Mouse (Mus musculus) inflammation-experienced regulatory T-cells, adult 6 months (primary cell): Measurements from ENCODE around the gene Mrps6. TPM values are rescaled to one million over a fixed set of nuclear protein-coding genes. Genes with fewer than 3 reads are reported as not detected.
"Not testable (repeated sequence)": the region's sequence is repeated elsewhere in the genome, so short reads cannot be mapped to it uniquely, and the experiment has no call there.

ENCODE experiments used
- ATAC-seq: one replicate; pipeline ENCODE4 v1.8.0; 2017
- polyA plus RNA-seq, 3 experiments: library from polyadenylated mRNA; unstranded; fragments of 100-300 nt; shearing (Covaris generic); gene quantifications; one replicate each; pipeline ENCODE4 v1.2.1; 2017

The Mrps6 gene
- polyA plus RNA-seq, 3 experiments from 2014 or later, result 60.2 to 63.4 (median 62.3) TPM

DNA sequence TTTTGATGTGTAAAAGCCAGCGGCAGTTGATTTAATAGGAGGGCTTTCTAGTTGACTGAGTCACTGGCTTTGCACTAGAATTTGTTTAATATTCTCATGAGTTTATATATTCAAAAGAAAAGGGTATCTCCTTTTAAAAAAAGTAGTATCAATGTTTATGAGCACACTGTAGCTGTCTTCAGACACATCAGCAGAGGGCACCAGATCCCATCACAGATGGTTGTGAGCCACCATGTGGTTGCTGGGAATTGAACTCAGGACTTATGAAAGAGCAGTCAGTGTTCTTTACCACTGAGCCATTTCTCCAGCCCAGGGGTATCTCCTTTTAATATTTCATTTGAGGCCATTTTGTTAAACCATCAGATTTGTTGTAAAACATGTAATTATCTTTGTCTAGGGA lies 4.8 kb downstream of the Mrps6 start:
- no peak for ATAC-seq

GRCm38 (mm10) chr16:92064801-92065200 lies 6.7 kb downstream of the Mrps6 start:
- no peak for ATAC-seq

DNA sequence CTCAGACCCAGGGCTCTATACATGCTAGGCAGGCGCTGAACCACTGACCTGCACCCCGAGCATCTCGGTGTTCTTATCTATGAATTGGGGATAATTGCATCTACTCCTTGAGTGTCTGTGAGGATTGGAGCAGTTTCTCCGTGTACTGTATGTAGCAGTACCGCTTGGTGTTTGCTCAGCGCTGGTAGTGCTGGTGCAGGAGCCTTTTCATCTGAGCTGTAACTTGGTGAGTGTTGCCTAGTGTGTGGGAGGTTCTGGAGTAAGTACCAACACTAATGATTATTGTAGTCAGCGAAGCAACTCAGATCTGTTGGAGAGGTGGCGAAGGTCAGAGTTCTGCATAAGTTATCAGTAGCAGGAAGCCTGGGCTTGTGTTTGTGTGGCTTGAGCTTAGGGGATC lies 12.3 kb downstream of the Mrps6 start:
- ATAC-seq, result no peak

DNA sequence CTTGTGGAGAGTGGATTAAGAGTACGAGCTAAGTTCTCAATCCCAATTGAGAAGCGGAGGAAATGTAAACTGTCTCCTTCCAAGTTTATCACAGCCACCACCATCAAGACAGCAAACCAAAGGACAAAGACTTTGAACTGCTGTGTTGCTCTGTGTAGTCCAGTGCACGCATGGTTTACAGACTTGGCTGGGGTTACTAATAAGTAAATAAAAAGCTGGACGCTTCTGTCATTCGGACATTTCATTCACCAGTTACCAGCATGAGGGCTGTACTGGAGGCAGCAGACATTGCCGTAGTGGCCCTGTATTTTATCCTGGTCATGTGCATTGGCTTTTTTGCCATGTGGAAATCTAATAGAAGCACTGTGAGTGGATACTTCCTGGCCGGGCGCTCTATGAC lies 18.7 kb downstream of the Mrps6 start:
- ATAC-seq, result no peak

DNA sequence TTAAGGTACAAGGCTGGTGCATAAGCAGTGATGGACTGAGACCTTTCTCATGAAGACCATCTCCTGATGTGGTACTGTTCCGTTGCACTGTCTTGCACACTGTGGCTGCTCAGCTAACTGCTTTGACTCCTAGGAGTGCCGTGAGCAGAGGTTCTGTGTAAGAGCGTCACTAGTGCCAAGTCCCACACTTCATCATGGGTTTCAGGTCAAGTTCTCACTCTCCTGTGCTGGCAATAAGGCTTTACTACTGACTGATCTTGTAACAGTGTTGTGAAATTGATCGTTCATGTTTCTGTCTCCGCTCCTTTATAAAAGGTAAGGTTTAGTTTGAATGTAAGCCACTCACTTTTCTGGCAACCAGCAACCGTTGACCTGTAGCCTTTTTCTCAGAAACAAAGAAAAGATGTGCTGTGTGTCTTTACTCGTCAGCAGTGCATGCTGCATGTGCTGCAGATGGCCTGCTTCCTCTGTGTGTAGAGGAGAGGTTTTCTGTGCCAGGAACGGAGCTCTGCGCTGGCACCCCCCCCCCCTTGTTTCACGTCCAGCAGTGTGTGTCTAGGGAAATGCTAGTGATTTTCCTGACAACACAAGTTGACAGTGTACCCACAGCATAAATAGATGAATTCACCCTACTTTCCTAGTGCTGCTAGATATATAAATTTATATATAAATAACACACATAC lies 25.8 kb downstream of the Mrps6 start:
- ATAC-seq, result no peak

DNA sequence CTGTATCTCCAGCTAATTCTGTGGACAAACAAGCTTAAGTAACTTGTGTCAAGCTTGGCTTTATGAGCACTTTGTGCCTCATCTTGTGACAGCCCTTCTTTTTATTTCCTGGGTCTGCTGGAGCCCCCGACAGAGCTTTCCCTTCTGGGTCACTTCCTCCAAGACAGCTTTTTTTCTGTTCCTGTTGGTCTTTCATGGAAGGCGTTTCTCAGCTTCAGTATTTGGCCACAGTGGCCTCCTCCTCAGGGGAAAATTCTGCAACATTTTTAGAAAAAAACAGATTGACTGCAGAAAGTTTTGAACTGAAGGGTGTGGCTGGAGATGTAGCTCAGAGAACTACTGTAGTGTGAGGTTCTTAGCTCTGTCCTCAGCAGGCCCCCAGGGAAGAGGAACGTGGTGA lies 31.2 kb downstream of the Mrps6 start:
- no peak for ATAC-seq

- no peak for ATAC-seq
Measured at GRCm38 (mm10) chr16:92091876-92092275, 33.8 kb downstream of the Mrps6 start.

DNA sequence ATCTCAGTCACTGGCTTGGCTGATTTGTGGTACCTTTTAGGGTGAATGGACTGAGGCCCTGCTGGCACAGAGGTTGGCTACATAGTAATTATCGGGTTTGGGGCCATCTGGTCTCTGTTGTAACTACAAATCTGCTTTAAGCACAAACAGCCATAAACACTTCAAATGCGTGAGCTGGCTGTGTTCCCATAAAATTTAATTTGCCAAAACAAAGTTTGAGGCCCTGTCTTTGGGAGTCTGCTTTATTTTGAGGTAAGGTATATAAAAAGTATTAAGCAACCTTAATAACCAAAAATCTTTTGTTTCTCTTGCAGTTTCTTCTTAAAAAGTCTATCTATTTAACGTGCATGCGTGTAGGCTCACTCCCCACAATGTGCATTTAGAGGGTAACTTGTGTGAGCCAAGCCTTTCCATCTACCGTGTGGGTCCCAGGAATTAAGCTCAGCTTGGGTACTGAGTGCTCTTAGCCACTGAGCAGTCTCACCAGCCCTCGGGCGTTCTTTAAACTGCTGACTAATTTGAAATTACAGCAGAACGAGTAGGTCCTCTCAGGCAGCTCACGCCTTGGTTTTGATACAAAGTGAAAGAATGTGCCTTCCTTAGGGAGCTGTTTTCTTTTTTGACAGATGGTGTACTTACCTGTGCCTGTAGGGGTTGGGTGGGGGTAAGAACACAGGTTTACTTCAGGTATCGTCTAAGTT lies 40.4 kb downstream of the Mrps6 start:
- no peak for ATAC-seq

GRCm38 (mm10) chr16:92099598-92099997 lies 41.5 kb downstream of the Mrps6 start:
- ATAC-seq, result no peak

DNA sequence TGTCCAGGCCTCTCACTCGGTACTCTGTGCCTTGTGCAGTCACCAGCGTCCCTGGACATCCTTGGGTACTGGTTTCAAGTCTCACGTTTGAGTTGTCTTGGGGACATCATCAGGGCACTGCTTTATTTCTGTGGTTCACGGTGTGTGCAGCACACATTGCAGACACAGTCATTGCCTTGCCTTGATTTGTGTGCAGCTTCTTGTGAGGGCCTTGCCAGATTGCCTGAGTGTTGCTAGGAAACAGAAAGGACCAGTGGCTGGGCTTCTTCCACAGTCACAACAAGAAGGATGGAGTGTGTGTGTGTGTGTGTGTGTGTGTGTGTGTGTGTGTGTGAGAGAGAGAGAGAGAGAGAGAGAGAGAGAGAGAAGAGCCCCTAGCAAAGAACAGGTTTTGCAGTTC lies 42.0 kb downstream of the Mrps6 start:
- ATAC-seq, result no peak

- no peak for ATAC-seq
Measured at GRCm38 (mm10) chr16:92102115-92102514, 44.0 kb downstream of the Mrps6 start.

DNA sequence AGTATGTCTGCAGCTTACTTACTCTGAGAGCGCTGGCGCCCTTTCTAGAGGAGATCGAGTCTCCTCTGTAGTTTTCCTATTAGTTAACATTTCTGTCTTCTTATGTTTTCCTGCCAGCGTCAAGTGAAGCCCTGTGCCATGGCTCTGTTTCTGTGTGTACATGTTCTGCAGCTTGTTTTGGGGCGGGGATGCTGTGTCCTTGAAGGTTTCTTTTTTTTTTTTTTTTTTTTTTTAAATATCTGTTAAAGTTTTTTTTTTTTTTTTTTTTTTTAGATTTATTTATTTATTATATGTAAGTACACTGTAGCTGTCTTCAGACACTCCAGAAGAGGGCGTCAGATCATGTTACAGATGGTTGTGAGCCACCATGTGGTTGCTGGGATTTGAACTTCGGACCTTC lies 44.9 kb downstream of the Mrps6 start:
- ATAC-seq, result not testable (repeated sequence)

GRCm38 (mm10) chr16:92103572-92104331 lies 45.7 kb downstream of the Mrps6 start:
- no peak for ATAC-seq

DNA sequence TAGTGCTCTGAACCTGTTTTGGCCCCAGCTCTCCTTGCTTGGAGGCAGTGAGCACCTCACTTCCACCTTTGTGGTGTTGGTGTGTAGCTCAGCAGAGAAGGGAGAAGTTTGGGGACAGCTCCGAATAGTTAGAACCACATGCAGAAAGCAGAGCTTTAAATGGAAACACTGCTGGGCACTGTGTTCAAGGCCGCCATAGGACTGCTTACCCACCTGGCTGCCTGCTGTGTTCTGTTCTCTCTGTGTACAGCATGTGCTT lies 46.2 kb downstream of the Mrps6 start:
- ATAC-seq, result no peak

GRCm38 (mm10) chr16:92104951-92105350 lies 46.9 kb downstream of the Mrps6 start:
- no peak for ATAC-seq

DNA sequence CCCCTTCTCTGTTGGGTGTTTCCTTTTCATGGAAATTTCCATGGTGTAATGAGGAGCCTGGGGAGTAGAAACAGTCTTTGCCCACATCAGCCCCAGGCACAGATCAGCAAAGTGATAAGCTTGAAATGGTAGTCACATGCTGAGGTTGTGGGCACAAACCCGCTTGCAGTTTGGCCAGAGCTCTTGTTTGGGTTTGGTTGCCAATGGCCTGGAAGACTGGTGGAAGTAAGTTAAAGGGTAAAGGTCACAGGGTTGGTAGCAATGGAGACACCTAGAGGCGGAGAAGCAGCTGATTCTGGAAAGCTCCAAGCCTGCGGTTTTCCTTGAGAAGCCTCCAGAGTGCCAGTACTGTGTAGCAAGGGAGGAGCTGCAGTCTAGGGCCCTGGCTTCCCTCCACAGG lies 47.6 kb downstream of the Mrps6 start:
- ATAC-seq, result no peak

- ATAC-seq, result no peak
Measured at GRCm38 (mm10) chr16:92107346-92107745, 49.3 kb downstream of the Mrps6 start.

DNA sequence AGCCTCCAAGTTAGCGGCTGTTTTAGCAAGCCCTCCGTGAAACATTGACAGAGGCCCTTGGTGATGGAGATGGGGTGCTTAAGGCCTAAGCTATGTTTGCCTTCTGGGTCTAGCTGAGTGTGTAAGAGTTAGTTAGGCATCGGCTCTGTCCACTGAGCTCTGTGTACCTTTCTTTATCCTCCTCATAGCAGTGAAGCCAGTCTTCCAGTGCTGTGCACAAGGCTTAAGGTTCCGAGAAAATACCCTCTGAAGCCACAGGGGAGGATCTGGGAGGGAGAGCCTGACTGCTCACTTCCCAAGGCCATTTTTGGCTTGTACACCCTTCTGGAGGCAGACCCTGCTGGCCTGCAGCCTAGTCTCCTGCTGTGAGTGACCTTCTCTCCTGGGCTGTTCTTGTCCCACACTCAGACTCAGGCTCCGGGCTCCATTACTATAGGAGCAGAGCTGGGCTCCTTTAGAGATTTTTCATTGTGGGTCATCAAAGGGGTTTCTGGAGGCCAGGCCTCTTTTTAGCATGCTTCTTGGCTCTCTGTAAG lies 56.7 kb downstream of the Mrps6 start:
- ATAC-seq, result no peak

GRCm38 (mm10) chr16:92115611-92116421 lies 57.7 kb downstream of the Mrps6 start:
- no peak for ATAC-seq

DNA sequence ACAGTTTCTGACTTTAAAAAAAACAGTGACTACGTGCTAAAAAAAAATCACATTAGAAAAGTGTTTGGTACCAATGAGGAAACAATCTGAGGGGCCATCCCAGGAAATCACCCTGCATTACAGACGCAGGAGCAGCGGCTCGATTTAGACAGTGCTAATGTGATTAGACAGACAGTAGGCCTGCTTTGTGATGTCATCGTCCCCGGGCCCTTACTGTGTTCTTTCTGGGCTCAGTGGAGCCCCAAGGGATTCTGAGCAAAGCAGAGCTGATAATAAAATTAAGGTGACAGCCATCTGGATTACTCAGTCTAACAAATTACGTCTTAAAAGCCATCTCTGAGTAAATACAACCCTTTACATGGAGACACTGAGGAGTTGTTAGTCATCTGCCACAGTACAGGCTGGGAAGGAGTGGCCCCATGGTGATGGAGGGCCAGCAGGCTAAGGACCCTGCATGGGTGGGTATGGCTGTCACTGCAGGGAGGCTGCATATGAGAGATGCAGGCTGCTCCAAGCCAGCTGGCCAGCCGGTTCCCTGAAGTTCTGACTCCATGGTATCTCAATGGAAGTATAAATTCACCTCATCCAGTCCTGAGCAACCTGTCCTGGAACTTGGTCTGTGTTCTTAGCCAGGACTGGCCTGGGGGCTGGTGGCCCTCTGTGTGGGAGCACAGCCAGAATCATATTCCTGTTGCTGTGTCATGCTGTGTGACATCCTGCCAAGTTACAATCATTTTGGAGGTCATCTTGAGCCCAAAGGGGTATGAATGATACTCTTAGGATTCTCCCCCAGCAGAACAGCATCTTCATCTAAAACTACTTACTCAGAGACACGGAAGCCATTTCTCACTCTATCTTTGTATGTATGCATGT lies 59.5 kb downstream of the Mrps6 start:
- ATAC-seq, result no peak

GRCm38 (mm10) chr16:92119013-92119515 lies 61.0 kb downstream of the Mrps6 start:
- ATAC-seq, result no peak
